Mouse (Mus musculus) hindbrain, embryonic 16.5 days (tissue): ENCODE data around the gene 4931428L18Rik. TPM values are rescaled to one million over a fixed set of nuclear protein-coding genes. Genes with fewer than 3 reads are reported as not detected.

ENCODE experiments used
- ATAC-seq: fragments of 200-750 bp; cut with Nextera tagmentation; 2 replicates; pipeline ENCODE4 v1.8.0; 2017; ENCODE audit warnings: moderate TSS enrichment, moderate library complexity
- H3K27ac ChIP-seq: fragments of 300-500 bp; sonication (generic); 2 replicates; pipeline ENCODE4 v1.5.1; 2014; ENCODE audit warnings: low read depth, mild to moderate bottlenecking, control low read depth, low read length, moderate library complexity
- H3K27me3 ChIP-seq: fragments of 300-500 bp; sonication (generic); replicated peaks from 2 replicates; pipeline ENCODE4 v1.6.1; 2014; ENCODE audit warnings: low read length; ENCODE audit not compliant: control insufficient read depth, insufficient read depth
- H3K36me3 ChIP-seq: fragments of 300-500 bp; sonication (generic); 2 replicates; pipeline ENCODE4 v1.6.1; 2014; ENCODE audit warnings: mild to moderate bottlenecking, low read length, moderate library complexity, mixed read lengths; ENCODE audit not compliant: control insufficient read depth, insufficient read depth
- H3K4me1 ChIP-seq: fragments of 300-500 bp; sonication (generic); 2 replicates; pipeline ENCODE4 v1.6.1; 2014; ENCODE audit warnings: low read depth, low read length; ENCODE audit not compliant: control insufficient read depth, insufficient read depth
- H3K4me2 ChIP-seq: fragments of 300-500 bp; sonication (generic); 2 replicates; pipeline ENCODE4 v1.6.1; 2014; ENCODE audit warnings: mild to moderate bottlenecking, low read length, control low read depth, moderate library complexity
- H3K4me3 ChIP-seq: fragments of 300-500 bp; sonication (generic); 2 replicates; pipeline ENCODE4 v1.5.1; 2014; ENCODE audit warnings: mild to moderate bottlenecking, low read length, control low read depth, moderate library complexity
- H3K9ac ChIP-seq: fragments of 300-500 bp; sonication (generic); 2 replicates; pipeline ENCODE4 v1.6.1; 2014; ENCODE audit warnings: low read depth, mild to moderate bottlenecking, control low read depth, low read length, moderate library complexity
- H3K9me3 ChIP-seq: fragments of 300-500 bp; sonication (generic); 2 replicates; pipeline ENCODE4 v1.6.1; 2014; ENCODE audit warnings: mild to moderate bottlenecking, low read length, moderate library complexity; ENCODE audit not compliant: control insufficient read depth
- WGBS: fragments of 180-500 bp; shearing (Covaris S2); extraction: QIAGEN DNeasy Blood & Tissue Kit; methylation state at CpG from one replicate; pipeline ENCODE4 v1.1.7; 2014; 5-methylcytosine and 5-hydroxymethylcytosine counted together
- polyA plus RNA-seq: library from polyadenylated mRNA; unstranded; fragments of >200 nt; fragmentation: Nextera tagmentation; extraction: Ambion mirVana; gene quantifications from 2 replicates; pipeline ENCODE4 v1.2.1, GENCODE M21; 2015

4931428L18Rik gene
- polyA plus RNA-seq, 1 experiment from 2014 or later: not detected

GRCm38 (mm10) chr1:31196959-31197358, 25.5 kb downstream of the 4931428L18Rik start:
- Histone ChIP-seq H3K27ac (no peak overlapping the region), H3K4me3 (no peak overlapping the region), H3K27me3 (no peaks in the 10 kb centered on the region), H3K36me3 (no peaks in the 10 kb centered on the region), H3K9me3 (no peaks in the 10 kb centered on the region), H3K9ac (no peak overlapping the region), H3K4me1 (no peaks in the 10 kb centered on the region), H3K4me2 (no peak overlapping the region)
- no peak for ATAC-seq
- WGBS: 65% methylated on average over 3 of the region's 3 CpGs

- Histone ChIP-seq H3K27me3 (no peaks in the 10 kb centered on the region), H3K36me3 (no peaks in the 10 kb centered on the region), H3K27ac (no peak overlapping the region), H3K4me1 (no peaks in the 10 kb centered on the region), H3K4me2 (no peak overlapping the region), H3K9ac (no peak overlapping the region), H3K9me3 (no peaks in the 10 kb centered on the region), H3K4me3 (no peak overlapping the region)
- ATAC-seq: no peak
- 86% methylated on average over 1 of the region's 1 CpGs for WGBS
Measured at GRCm38 (mm10) chr1:31195633-31196032, 26.9 kb downstream of the 4931428L18Rik start.

- no peaks in the 10 kb centered on the region for H3K4me1 ChIP-seq
- no peak overlapping the region for H3K4me2 ChIP-seq
- H3K9me3 ChIP-seq: no peaks in the 10 kb centered on the region
- no peak for ATAC-seq
- no peak overlapping the region for H3K9ac ChIP-seq
- H3K36me3 ChIP-seq: no peaks in the 10 kb centered on the region
- 82% methylated on average over 10 of the region's 10 CpGs for WGBS
- no peaks in the 10 kb centered on the region for H3K27me3 ChIP-seq
- no peak overlapping the region for H3K27ac ChIP-seq
- no peak overlapping the region for H3K4me3 ChIP-seq
Measured at GRCm38 (mm10) chr1:31190237-31190866, 32.1 kb downstream of the 4931428L18Rik start.

GRCm38 (mm10) chr1:31178264-31178663, 44.2 kb downstream of the 4931428L18Rik start:
- Histone ChIP-seq H3K27me3 (no peaks in the 10 kb centered on the region), H3K36me3 (no peaks in the 10 kb centered on the region), H3K4me3 (no peak overlapping the region), H3K9ac (no peak overlapping the region), H3K4me1 (no peaks in the 10 kb centered on the region), H3K4me2 (no peak overlapping the region), H3K9me3 (no peaks in the 10 kb centered on the region), H3K27ac (no peak overlapping the region)
- peak; percentile 77; the same call in 1 of the 2 replicates for ATAC-seq
- WGBS: 33% methylated on average over 1 of the region's 1 CpGs

- ATAC-seq: no peak
- 73% methylated on average over 5 of the region's 5 CpGs for WGBS
- H3K9me3 ChIP-seq: no peaks in the 10 kb centered on the region
Measured at GRCm38 (mm10) chr1:31176101-31176500, 46.4 kb downstream of the 4931428L18Rik start, which contains the start of gene Lgsn. Gene Lgsn (plus strand): TSS chr1:31176401.

GRCm38 (mm10) chr1:31175401-31175800, 47.1 kb downstream of the 4931428L18Rik start:
- Histone ChIP-seq H3K4me2 (no peak overlapping the region), H3K27ac (no peak overlapping the region), H3K9me3 (no peaks in the 10 kb centered on the region), H3K36me3 (no peaks in the 10 kb centered on the region), H3K4me3 (no peak overlapping the region), H3K9ac (no peak overlapping the region), H3K4me1 (no peaks in the 10 kb centered on the region), H3K27me3 (no peaks in the 10 kb centered on the region)
- 87% methylated on average over 3 of the region's 3 CpGs for WGBS
- no peak for ATAC-seq

More at GRCm38 (mm10) chr1:31176101-31176500, 46.4 kb downstream of the 4931428L18Rik start, which contains the start of gene Lgsn:
- H3K27me3 ChIP-seq: no peaks in the 10 kb centered on the region
- H3K36me3 ChIP-seq: no peaks in the 10 kb centered on the region
- no peak within 1 kb of the TSS for H3K4me3 ChIP-seq
- no peak within 1 kb of the TSS for H3K4me2 ChIP-seq
- H3K4me1 ChIP-seq: no peaks in the 10 kb centered on the region
- no peak within 1 kb of the TSS for H3K9ac ChIP-seq
- no peak within 1 kb of the TSS for H3K27ac ChIP-seq

- Histone ChIP-seq H3K4me2 (no peak overlapping the region), H3K27ac (no peak overlapping the region), H3K27me3 (no peaks in the 10 kb centered on the region), H3K9me3 (no peaks in the 10 kb centered on the region), H3K36me3 (no peaks in the 10 kb centered on the region), H3K4me3 (no peak overlapping the region), H3K9ac (no peak overlapping the region), H3K4me1 (no peaks in the 10 kb centered on the region)
- no peak for ATAC-seq
- 94% methylated on average over 7 of the region's 7 CpGs for WGBS
Measured at GRCm38 (mm10) chr1:31165326-31166121, 57.0 kb downstream of the 4931428L18Rik start.

GRCm38 (mm10) chr1:31164527-31165189, 57.8 kb downstream of the 4931428L18Rik start:
- Histone ChIP-seq H3K27me3 (no peaks in the 10 kb centered on the region), H3K9ac (no peak overlapping the region), H3K4me2 (no peak overlapping the region), H3K27ac (no peak overlapping the region), H3K9me3 (no peaks in the 10 kb centered on the region), H3K4me1 (no peaks in the 10 kb centered on the region), H3K4me3 (no peak overlapping the region), H3K36me3 (no peaks in the 10 kb centered on the region)
- 91% methylated on average over 18 of the region's 18 CpGs for WGBS
- ATAC-seq: no peak

- H3K9me3 ChIP-seq: no peaks in the 10 kb centered on the region
- ATAC-seq: no peak
- H3K4me3 ChIP-seq: no peak overlapping the region
- no peaks in the 10 kb centered on the region for H3K36me3 ChIP-seq
- no peaks in the 10 kb centered on the region for H3K4me1 ChIP-seq
- H3K27me3 ChIP-seq: no peaks in the 10 kb centered on the region
- H3K4me2 ChIP-seq: no peak overlapping the region
- no peak overlapping the region for H3K27ac ChIP-seq
- 81% methylated on average over 2 of the region's 2 CpGs for WGBS
- H3K9ac ChIP-seq: no peak overlapping the region
Measured at GRCm38 (mm10) chr1:31156884-31157283, 65.6 kb downstream of the 4931428L18Rik start.
